Mouse (Mus musculus) hindbrain, embryonic 15.5 days (tissue): ENCODE measurements around the gene Smpdl3a. TPM values are rescaled to one million over a fixed set of nuclear protein-coding genes. Genes with fewer than 3 reads are reported as not detected.
A peak's percentile ranks its signal among the peaks of the same experiment; 100 is the strongest.

ENCODE experiments used
- ATAC-seq: fragments of 200-750 bp; cut with Nextera tagmentation; 2 replicates; pipeline ENCODE4 v1.8.0; 2017; ENCODE audit warnings: low read depth, moderate number of reproducible peaks, moderate TSS enrichment; ENCODE audit not compliant: low FRiP score
- H3K27ac ChIP-seq: fragments of 300-500 bp; sonication (generic); replicated peaks from 2 replicates; pipeline ENCODE4 v1.5.1; 2015; ENCODE audit warnings: mild to moderate bottlenecking, inconsistent platforms
- H3K27me3 ChIP-seq: fragments of 300-500 bp; sonication (generic); 2 replicates; pipeline ENCODE4 v1.6.1; 2015; ENCODE audit warnings: control low read depth, inconsistent platforms
- H3K36me3 ChIP-seq: fragments of 300-500 bp; sonication (generic); 2 replicates; pipeline ENCODE4 v1.6.1; 2015; ENCODE audit warnings: control low read depth, inconsistent platforms
- H3K4me1 ChIP-seq: fragments of 300-500 bp; sonication (generic); replicated peaks from 2 replicates; pipeline ENCODE4 v1.6.1; 2015; ENCODE audit warnings: control low read depth, inconsistent platforms
- H3K4me2 ChIP-seq: fragments of 300-500 bp; sonication (generic); 2 replicates; pipeline ENCODE4 v1.6.1; 2015; ENCODE audit warnings: moderate library complexity, mild to moderate bottlenecking, inconsistent platforms
- H3K4me3 ChIP-seq: fragments of 300-500 bp; sonication (generic); 2 replicates; pipeline ENCODE4 v1.5.1; 2015; ENCODE audit warnings: mild to moderate bottlenecking, inconsistent platforms
- H3K9ac ChIP-seq: fragments of 300-500 bp; sonication (generic); 2 replicates; pipeline ENCODE4 v1.6.1; 2015; ENCODE audit warnings: inconsistent platforms
- H3K9me3 ChIP-seq: fragments of 300-500 bp; sonication (generic); 2 replicates; pipeline ENCODE4 v1.6.1; 2016; ENCODE audit warnings: control low read depth, inconsistent platforms
- WGBS: fragments of 180-500 bp; shearing (Covaris S2); methylation state at CpG from one replicate; pipeline ENCODE4 v1.1.7; 2015; 5-methylcytosine and 5-hydroxymethylcytosine counted together
- polyA plus RNA-seq: library from polyadenylated mRNA; unstranded; fragments of >200 nt; fragmentation: Nextera tagmentation; extraction: Ambion mirVana; gene quantifications from 2 replicates; pipeline ENCODE4 v1.2.1, GENCODE M21; 2015

Gene Smpdl3a
- polyA plus RNA-seq, 1 experiment from 2014 or later, result 32.1 TPM

DNA sequence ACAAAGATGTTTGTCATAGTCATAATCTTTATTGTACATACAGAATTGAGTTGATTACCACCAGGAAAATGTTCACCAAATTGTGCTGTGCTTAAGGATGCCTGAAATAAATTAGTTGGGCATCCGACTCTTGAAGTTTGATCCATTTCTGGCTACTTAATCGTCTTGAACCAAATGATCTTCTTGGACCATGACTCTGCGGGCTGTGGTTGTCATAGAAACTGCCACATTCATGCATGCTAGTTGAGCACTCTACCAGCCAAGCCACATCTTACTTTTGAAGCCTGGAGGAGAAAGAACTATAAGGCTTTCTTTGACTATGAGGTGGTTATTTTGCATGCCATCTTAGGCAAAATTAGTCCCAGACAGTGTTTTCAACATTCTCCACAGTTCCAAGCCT, 35.5 kb downstream of the Smpdl3a start:
- Histone ChIP-seq H3K4me1 (no peaks in the 10 kb centered on the region), H3K4me3 (no peak overlapping the region), H3K9ac (no peak overlapping the region), H3K36me3 (no peaks in the 10 kb centered on the region), H3K4me2 (no peak overlapping the region), H3K27me3 (no peaks in the 10 kb centered on the region), H3K27ac (no peak overlapping the region), H3K9me3 (no peaks in the 10 kb centered on the region)
- WGBS, result 44% methylated on average over 3 of the region's 3 CpGs
- no peak for ATAC-seq

DNA sequence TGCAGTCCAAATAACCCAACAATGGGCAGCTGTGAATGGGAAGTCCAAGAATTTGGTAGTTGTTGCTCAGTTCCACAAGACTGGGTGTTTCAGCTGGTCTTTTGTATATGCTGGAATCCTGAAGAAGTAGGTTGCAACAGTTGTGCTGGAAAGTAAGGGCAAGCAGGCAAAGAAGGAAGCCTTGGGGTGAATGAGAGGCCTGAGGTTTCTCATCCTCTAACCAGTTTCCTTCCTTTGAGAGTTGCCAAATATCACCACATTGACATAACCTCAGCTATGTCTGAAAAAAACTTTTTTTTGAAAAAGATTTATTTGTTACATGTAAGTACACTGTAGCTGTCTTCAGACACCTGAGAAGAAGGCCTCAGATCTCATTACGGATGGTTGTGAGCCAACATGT, 41.0 kb downstream of the Smpdl3a start:
- Histone ChIP-seq H3K4me3 (no peak overlapping the region), H3K4me1 (no peaks in the 10 kb centered on the region), H3K9me3 (no peaks in the 10 kb centered on the region), H3K4me2 (no peak overlapping the region), H3K27me3 (no peaks in the 10 kb centered on the region), H3K36me3 (no peaks in the 10 kb centered on the region), H3K27ac (no peak overlapping the region), H3K9ac (no peak overlapping the region)
- no peak for ATAC-seq
- WGBS, result 100% methylated on average over 1 of the region's 1 CpGs

DNA sequence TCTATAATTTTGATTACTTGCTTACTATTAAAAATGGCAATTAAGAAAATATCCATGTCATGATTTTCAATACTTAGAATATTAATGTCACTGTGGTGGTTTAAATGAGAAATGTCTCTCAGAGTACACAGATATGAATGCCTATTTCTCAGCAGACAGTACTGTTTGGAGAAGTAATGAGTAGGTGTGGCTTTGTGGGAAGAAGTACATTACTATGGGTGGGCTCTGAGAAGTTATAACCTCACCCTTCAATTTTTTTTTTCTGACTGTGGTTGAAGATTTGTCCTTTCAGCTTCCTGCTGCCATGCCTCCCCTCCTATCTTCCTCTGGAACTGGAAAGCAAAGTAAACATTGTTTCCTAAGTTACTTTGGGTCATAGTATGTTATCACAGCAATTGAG, 41.8 kb downstream of the Smpdl3a start:
- Histone ChIP-seq H3K36me3 (no peaks in the 10 kb centered on the region), H3K27ac (no peak overlapping the region), H3K4me1 (no peaks in the 10 kb centered on the region), H3K9ac (no peak overlapping the region), H3K9me3 (no peaks in the 10 kb centered on the region), H3K27me3 (no peaks in the 10 kb centered on the region), H3K4me3 (no peak overlapping the region), H3K4me2 (no peak overlapping the region)
- no peak for ATAC-seq

DNA sequence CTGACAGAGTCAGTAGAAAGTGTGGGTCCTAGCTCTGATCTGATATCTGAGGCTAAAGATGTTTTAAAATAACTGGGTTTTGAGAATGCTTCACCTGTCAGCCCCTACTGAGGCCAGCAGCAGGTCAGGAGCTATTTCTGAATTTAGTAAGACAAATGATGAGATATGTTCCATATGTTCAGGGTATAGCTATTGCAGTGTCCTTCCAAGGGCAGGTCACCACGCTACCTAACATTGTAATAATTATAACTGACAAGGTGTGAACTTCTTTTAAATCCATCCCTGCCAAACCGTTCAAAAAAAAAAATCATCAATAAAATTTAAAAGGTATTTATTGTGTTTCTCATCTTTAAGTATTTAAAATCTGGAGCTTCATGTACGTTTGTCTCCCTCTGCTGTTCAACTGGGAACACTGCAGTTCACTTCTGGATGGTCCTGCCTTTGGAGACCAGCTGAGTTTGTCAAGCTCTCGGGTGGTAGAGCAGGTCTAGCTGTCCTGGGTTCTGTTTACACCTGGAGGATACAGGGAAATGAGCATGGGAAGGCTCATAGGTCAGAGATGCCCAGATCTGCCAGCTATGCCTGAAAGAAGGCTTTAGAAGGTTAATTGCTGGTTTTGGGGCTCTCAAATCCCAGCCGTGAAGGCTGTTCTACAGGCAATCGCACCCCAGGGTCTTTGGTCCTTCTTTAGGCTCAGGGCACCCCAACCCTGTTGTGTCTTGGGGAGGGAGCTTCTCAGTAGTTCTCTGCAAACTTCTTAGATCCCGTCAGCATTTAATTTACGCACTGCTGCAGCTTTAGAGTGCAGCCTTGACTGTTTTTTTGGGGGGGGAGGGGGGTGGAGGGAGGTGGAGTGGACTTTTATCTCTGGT, 47.7 kb downstream of the Smpdl3a start:
- whole genome bisulfite sequencing, result 38% methylated on average over 8 of the region's 8 CpGs
- H3K9ac ChIP-seq, result no peak overlapping the region
- H3K4me1 ChIP-seq, result no peaks in the 10 kb centered on the region
- no peaks in the 10 kb centered on the region for H3K36me3 ChIP-seq
- peak; percentile 72 for ATAC-seq
- H3K27ac ChIP-seq, result no peak overlapping the region
- no peak overlapping the region for H3K4me2 ChIP-seq
- H3K9me3 ChIP-seq, result no peaks in the 10 kb centered on the region
- H3K4me3 ChIP-seq, result no peak overlapping the region
- no peaks in the 10 kb centered on the region for H3K27me3 ChIP-seq

DNA sequence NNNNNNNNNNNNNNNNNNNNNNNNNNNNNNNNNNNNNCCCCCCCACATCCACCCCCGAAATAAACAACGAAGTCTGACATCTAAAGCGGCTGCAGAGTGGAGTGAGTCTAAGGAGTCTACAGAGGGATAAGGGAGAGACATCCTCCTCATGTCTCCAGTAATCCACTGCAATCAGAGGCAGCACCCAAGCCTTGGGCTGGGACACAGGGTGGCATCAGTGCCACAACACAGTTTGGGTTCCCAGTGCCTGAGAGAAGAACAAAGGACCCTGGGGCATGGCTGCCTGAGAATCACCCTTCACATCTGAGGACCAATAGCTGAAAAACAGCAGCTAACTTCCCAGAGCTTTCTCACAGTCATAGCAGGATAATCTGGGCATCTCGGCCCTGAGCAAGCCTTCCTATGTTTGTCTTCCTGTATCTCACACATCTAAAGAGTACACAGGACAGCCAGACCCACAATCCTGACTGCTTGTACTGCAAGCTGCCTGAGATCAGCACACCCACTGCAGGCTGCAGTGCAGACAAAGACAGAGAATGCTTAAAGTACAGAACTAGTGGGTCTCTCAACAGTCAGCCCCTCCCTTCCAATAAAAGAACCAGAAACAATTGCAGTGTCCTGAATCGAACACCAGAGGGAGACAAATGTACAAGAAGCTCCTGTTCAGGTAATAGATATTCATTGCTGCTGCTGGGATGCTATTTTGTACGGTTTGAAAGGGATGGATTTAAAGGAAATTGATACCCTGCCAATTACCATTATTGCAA, 54.0 kb downstream of the Smpdl3a start:
- no peaks in the 10 kb centered on the region for H3K36me3 ChIP-seq
- H3K9me3 ChIP-seq, result no peaks in the 10 kb centered on the region
- no peaks in the 10 kb centered on the region for H3K27me3 ChIP-seq
- no peak overlapping the region for H3K4me2 ChIP-seq
- H3K9ac ChIP-seq, result no peak overlapping the region
- ATAC-seq, result peak; percentile 84
- no peak overlapping the region for H3K4me3 ChIP-seq
- 61% methylated on average over 6 of the region's 6 CpGs for WGBS
- H3K27ac ChIP-seq, result 0 out of 2 replicates have a peak overlapping the region, but pooled peaks have one; percentile 22
- H3K4me1 ChIP-seq, result no peaks in the 10 kb centered on the region

Other genes starting within 250 kb of the Smpdl3a start
- gene Pkib, start 162.4 kb upstream of the Smpdl3a start, polyA plus RNA-seq, result 5.4 and 6.1 TPM in 2 replicates
- 2,182 and 2,246 TPM in 2 replicates for gene Fabp7, start 9.5 kb upstream of the Smpdl3a start, polyA plus RNA-seq